Mouse (Mus musculus) hindbrain, embryonic 14.5 days (tissue): ENCODE results near the gene 8030474K03Rik. TPM values are rescaled to one million over a fixed set of nuclear protein-coding genes. Genes with fewer than 3 reads are reported as not detected.
"Not testable (repeated sequence)": the region's sequence is repeated elsewhere in the genome, so short reads cannot be mapped to it uniquely, and the experiment has no call there.

Experiments
- ATAC-seq: fragments of 200-750 bp; cut with Nextera tagmentation; 2 replicates; pipeline ENCODE4 v1.8.0; 2017; ENCODE audit warnings: moderate number of reproducible peaks, mild to moderate bottlenecking, moderate TSS enrichment, moderate library complexity; ENCODE audit not compliant: low FRiP score
- DNase-seq: peaks from one replicate; pipeline ENCODE4 v3.0.0-alpha.2; 2015; ENCODE audit warnings: low spot score
- H3K27ac ChIP-seq: fragments of 300-500 bp; sonication (generic); 2 replicates; pipeline ENCODE4 v1.5.1; 2014; ENCODE audit warnings: mild to moderate bottlenecking, moderate library complexity
- H3K27me3 ChIP-seq: fragments of 300-500 bp; sonication (generic); 2 replicates; pipeline ENCODE4 v1.6.1; 2014; ENCODE audit warnings: mild to moderate bottlenecking, low read length, mixed read lengths; ENCODE audit not compliant: control insufficient read depth, insufficient read depth
- H3K36me3 ChIP-seq: fragments of 300-500 bp; sonication (generic); replicated peaks from 2 replicates; pipeline ENCODE4 v1.6.1; 2014; ENCODE audit not compliant: control insufficient read depth, insufficient read depth
- H3K4me1 ChIP-seq: fragments of 300-500 bp; sonication (generic); replicated peaks from 2 replicates; pipeline ENCODE4 v1.6.1; 2014; ENCODE audit warnings: antibody characterized with exemption, low read length, mixed read lengths; ENCODE audit not compliant: control insufficient read depth, insufficient read depth
- H3K4me2 ChIP-seq: fragments of 300-500 bp; sonication (generic); replicated peaks from 2 replicates; pipeline ENCODE4 v1.6.1; 2014; ENCODE audit warnings: mild to moderate bottlenecking, moderate library complexity
- H3K4me3 ChIP-seq: fragments of 300-500 bp; sonication (generic); replicated peaks from 2 replicates; pipeline ENCODE4 v1.5.1; 2014; ENCODE audit warnings: mild to moderate bottlenecking, low read length
- H3K9ac ChIP-seq: fragments of 300-500 bp; sonication (generic); 2 replicates; pipeline ENCODE4 v1.6.1; 2014
- H3K9me3 ChIP-seq: fragments of 300-500 bp; sonication (generic); 2 replicates; pipeline ENCODE4 v1.6.1; 2016; ENCODE audit warnings: low read length; ENCODE audit not compliant: control insufficient read depth
- WGBS: fragments of 180-500 bp; shearing (Covaris S2); extraction: QIAGEN DNeasy Blood & Tissue Kit; methylation state at CpG from one replicate; pipeline ENCODE4 v1.1.7; 2014; 5-methylcytosine and 5-hydroxymethylcytosine counted together
- polyA plus RNA-seq: library from polyadenylated mRNA; unstranded; fragments of >200 nt; fragmentation: Nextera tagmentation; extraction: Ambion mirVana; gene quantifications from 2 replicates; pipeline ENCODE4 v1.2.1, GENCODE M21; 2014

Gene 8030474K03Rik
- polyA plus RNA-seq, 1 experiment from 2014 or later = not detected

- Histone ChIP-seq H3K9me3 (no peaks in the 10 kb centered on the region), H3K27me3 (no peaks in the 10 kb centered on the region), H3K4me1 (no peaks in the 10 kb centered on the region), H3K36me3 (no peaks in the 10 kb centered on the region), H3K9ac (no peak overlapping the region), H3K27ac (no peak overlapping the region), H3K4me2 (no peak overlapping the region), H3K4me3 (no peak overlapping the region)
- 27% methylated on average over 2 of the region's 2 CpGs for WGBS
- DNase-seq = peak; percentile 52
- ATAC-seq = no peak
Measured at GRCm38 (mm10) chrX:101805512-101805911, 11.1 kb downstream of the 8030474K03Rik start.

- Histone ChIP-seq H3K4me1 (no peaks in the 10 kb centered on the region), H3K27ac (no peak overlapping the region), H3K9me3 (no peaks in the 10 kb centered on the region), H3K4me2 (no peak overlapping the region), H3K4me3 (no peak overlapping the region), H3K9ac (no peak overlapping the region), H3K36me3 (no peaks in the 10 kb centered on the region), H3K27me3 (peaks cover 26% of the 10 kb centered on the region; the same call in 1 of the 2 replicates)
- DNase-seq (no peak), ATAC-seq (no peak)
- WGBS = 60% methylated on average over 3 of the region's 3 CpGs
Measured at GRCm38 (mm10) chrX:101811750-101812149, 17.3 kb downstream of the 8030474K03Rik start.

- DNase-seq (peak; percentile 48), ATAC-seq (no peak)
Measured at GRCm38 (mm10) chrX:101819163-101819562, 24.7 kb downstream of the 8030474K03Rik start.

GRCm38 (mm10) chrX:101819980-101820379 lies 25.5 kb downstream of the 8030474K03Rik start:
- H3K27ac ChIP-seq, ATAC-seq, H3K9me3 ChIP-seq: not testable (repeated sequence)

More at GRCm38 (mm10) chrX:101819163-101819562, 24.7 kb downstream of the 8030474K03Rik start:
- H3K27me3 ChIP-seq = peaks cover 9% of the 10 kb centered on the region; the same call in 1 of the 2 replicates
- H3K36me3 ChIP-seq = no peaks in the 10 kb centered on the region
- no peak overlapping the region for H3K4me2 ChIP-seq
- H3K4me1 ChIP-seq = no peaks in the 10 kb centered on the region
- no peak overlapping the region for H3K27ac ChIP-seq
- H3K9ac ChIP-seq = no peak overlapping the region
- H3K9me3 ChIP-seq = no peaks in the 10 kb centered on the region
- 50% methylated on average over 1 of the region's 1 CpGs for whole genome bisulfite sequencing
- H3K4me3 ChIP-seq = no peak overlapping the region

GRCm38 (mm10) chrX:101847191-101847795 lies 52.8 kb downstream of the 8030474K03Rik start:
- peaks cover 61% of the 10 kb centered on the region for H3K27me3 ChIP-seq
- no peak overlapping the region for H3K4me3 ChIP-seq
- H3K4me1 ChIP-seq = no peaks in the 10 kb centered on the region
- no peaks in the 10 kb centered on the region for H3K36me3 ChIP-seq
- H3K9ac ChIP-seq = no peak overlapping the region
- DNase-seq = no peak
- no peak for ATAC-seq
- WGBS = 62% methylated on average over 5 of the region's 5 CpGs
- H3K4me2 ChIP-seq = no peak overlapping the region
- H3K9me3 ChIP-seq = no peaks in the 10 kb centered on the region
- H3K27ac ChIP-seq = no peak overlapping the region

More at GRCm38 (mm10) chrX:101819980-101820379, 25.5 kb downstream of the 8030474K03Rik start:
- not testable (repeated sequence) for H3K36me3 ChIP-seq, H3K4me3 ChIP-seq, H3K27me3 ChIP-seq, H3K4me2 ChIP-seq, H3K9ac ChIP-seq, H3K4me1 ChIP-seq, DNase-seq

Other genes with a start within 250 kb of the 8030474K03Rik start
- gene Ogt, start 154.6 kb upstream of the 8030474K03Rik start, polyA plus RNA-seq = 219 and 248 TPM in 2 replicates
- 0.20 TPM in 1 of 2 replicates, not detected in the other for gene Cxcr3, start 60.4 kb upstream of the 8030474K03Rik start, polyA plus RNA-seq
- not detected in 2 replicates for gene Gm4779, start 233 bp upstream of the 8030474K03Rik start, polyA plus RNA-seq
- 7.0 and 7.2 TPM in 2 replicates for gene Nhsl2, start 54.7 kb downstream of the 8030474K03Rik start, polyA plus RNA-seq